Mouse (Mus musculus) hindbrain, embryonic 10.5 days (tissue): ENCODE results near the gene Slc9a3. TPM values are rescaled to one million over a fixed set of nuclear protein-coding genes. Genes with fewer than 3 reads are reported as not detected.

Experiments used
- DNase-seq: peaks from one replicate; pipeline ENCODE4 v3.0.0-alpha.2; 2017; ENCODE audit warnings: low spot score
- H3K27ac ChIP-seq: fragments of 300-500 bp; sonication (generic); 2 replicates; pipeline ENCODE4 v1.5.1; 2016; ENCODE audit warnings: mild to moderate bottlenecking, moderate library complexity
- H3K27me3 ChIP-seq: fragments of 300-500 bp; sonication (generic); 2 replicates; pipeline ENCODE4 v1.6.1; 2016; ENCODE audit warnings: mild to moderate bottlenecking; ENCODE audit not compliant: poor library complexity, insufficient read depth, severe bottlenecking
- H3K36me3 ChIP-seq: fragments of 300-500 bp; sonication (generic); 2 replicates; pipeline ENCODE4 v1.6.1; 2016; ENCODE audit warnings: mild to moderate bottlenecking, moderate library complexity
- H3K4me1 ChIP-seq: fragments of 300-500 bp; sonication (generic); replicated peaks from 2 replicates; pipeline ENCODE4 v1.6.1; 2016; ENCODE audit warnings: mild to moderate bottlenecking
- H3K4me3 ChIP-seq: fragments of 300-500 bp; sonication (generic); 2 replicates; pipeline ENCODE4 v1.5.1; 2016; ENCODE audit warnings: mild to moderate bottlenecking, moderate library complexity
- H3K9me3 ChIP-seq: fragments of 300-500 bp; sonication (generic); 2 replicates; pipeline ENCODE4 v1.6.1; 2016; ENCODE audit warnings: mild to moderate bottlenecking, moderate library complexity
- WGBS: fragments of 180-500 bp; shearing (Covaris S2); methylation state at CpG from one replicate; pipeline ENCODE4 v1.1.7; 2016; 5-methylcytosine and 5-hydroxymethylcytosine counted together
- polyA plus RNA-seq: library from polyadenylated mRNA; unstranded; fragments of >200 nt; fragmentation: Nextera tagmentation; extraction: Ambion mirVana; gene quantifications from 2 replicates; pipeline ENCODE4 v1.2.1, GENCODE M21; 2016

Slc9a3 gene
- polyA plus RNA-seq: not detected in 2 replicates

- Histone ChIP-seq H3K36me3 (no peaks in the 10 kb centered on the region), H3K27ac (no peak within 1 kb of the TSS), H3K9me3 (no peaks in the 10 kb centered on the region), H3K4me1 (peaks cover 7% of the 10 kb centered on the region), H3K27me3 (peaks cover 69% of the 10 kb centered on the region), H3K4me3 (peak within 1 kb of the TSS; percentile 48)
- peak; percentile 23 for DNase-seq
- WGBS: under 1% methylated on average over 35 of the region's 35 CpGs
Measured at GRCm38 (mm10) chr13:74121141-74121602, at the start of gene Slc9a3. TSS of gene Slc9a3 (plus strand) at chr13:74121457.

DNA sequence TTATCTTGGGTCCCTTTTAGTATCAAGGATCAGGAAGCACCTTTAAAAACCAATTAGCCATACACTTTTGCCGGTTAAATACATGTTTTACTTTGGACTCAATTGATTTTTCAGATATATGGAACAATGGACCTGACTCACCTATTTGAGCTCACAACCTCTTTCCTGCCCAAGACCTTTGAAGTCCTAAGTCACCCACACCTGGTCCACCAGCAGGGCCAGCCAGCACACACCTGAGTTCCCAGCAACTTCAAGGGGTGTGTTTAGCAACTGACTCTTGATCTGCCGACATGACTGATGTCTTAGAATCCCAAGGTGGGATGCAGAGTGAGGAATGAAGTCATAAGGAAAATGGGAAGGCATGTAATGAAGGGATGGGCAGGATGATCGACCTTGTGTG is 49.5 kb upstream of the Slc9a3 start:
- H3K27ac ChIP-seq: no peak overlapping the region
- H3K27me3 ChIP-seq: no peaks in the 10 kb centered on the region
- no peaks in the 10 kb centered on the region for H3K4me1 ChIP-seq
- 81% methylated on average over 3 of the region's 3 CpGs for WGBS
- H3K36me3 ChIP-seq: no peaks in the 10 kb centered on the region
- H3K9me3 ChIP-seq: no peaks in the 10 kb centered on the region
- H3K4me3 ChIP-seq: no peak overlapping the region
- no peak for DNase-seq

DNA sequence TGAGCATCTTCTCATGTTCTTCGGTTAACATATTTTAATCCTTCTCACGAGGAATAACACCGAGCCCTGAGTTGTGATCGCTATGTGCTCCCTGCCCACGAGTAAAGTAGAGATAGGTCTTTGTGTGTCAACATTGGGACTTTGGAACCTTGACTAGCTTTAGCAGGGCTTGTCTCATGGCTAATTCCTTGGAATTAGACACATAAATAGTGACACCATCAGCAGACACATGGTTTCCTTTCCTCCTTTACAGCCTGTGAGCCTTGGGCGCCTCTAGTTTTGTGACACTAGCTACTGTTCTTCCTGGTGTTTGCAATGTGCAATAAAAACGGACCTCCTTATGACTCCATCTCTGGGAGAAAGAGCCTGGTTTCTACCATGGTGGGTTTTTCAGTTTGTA is 47.9 kb upstream of the Slc9a3 start:
- Histone ChIP-seq H3K36me3 (no peaks in the 10 kb centered on the region), H3K27ac (no peak overlapping the region), H3K4me1 (no peaks in the 10 kb centered on the region), H3K9me3 (no peaks in the 10 kb centered on the region), H3K4me3 (no peak overlapping the region), H3K27me3 (no peaks in the 10 kb centered on the region)
- DNase-seq: no peak
- 89% methylated on average over 7 of the region's 7 CpGs for WGBS

- 71% methylated on average over 3 of the region's 3 CpGs for WGBS
- H3K36me3 ChIP-seq: no peaks in the 10 kb centered on the region
- H3K27me3 ChIP-seq: no peaks in the 10 kb centered on the region
- H3K4me1 ChIP-seq: no peaks in the 10 kb centered on the region
- H3K27ac ChIP-seq: no peak overlapping the region
- H3K4me3 ChIP-seq: no peak overlapping the region
- H3K9me3 ChIP-seq: no peaks in the 10 kb centered on the region
- DNase-seq: no peak
Measured at GRCm38 (mm10) chr13:74090265-74090664, 31.0 kb upstream of the Slc9a3 start.

DNA sequence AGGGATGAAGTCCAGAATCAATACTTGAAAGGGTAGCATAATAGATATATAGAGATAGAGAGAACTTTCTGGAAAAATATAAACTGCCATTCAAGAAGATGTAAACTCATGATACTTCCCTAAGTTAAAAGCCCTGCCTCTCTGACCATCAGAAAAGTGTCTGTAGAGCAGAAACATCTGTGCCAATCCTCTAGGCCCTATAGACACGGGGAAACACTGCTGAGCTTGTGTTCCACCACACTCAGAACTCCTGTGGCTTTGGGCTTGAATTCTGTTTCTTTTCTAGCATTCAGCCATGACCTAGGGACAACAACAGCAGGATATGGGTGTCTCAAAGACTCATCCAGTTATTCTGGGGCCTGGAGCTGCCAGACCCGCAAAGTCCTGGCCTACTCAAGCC is 25.3 kb upstream of the Slc9a3 start:
- Histone ChIP-seq H3K27me3 (no peaks in the 10 kb centered on the region), H3K36me3 (no peaks in the 10 kb centered on the region), H3K4me1 (no peaks in the 10 kb centered on the region), H3K27ac (no peak overlapping the region), H3K9me3 (no peaks in the 10 kb centered on the region), H3K4me3 (no peak overlapping the region)
- 65% methylated on average over 2 of the region's 2 CpGs for WGBS
- DNase-seq: no peak

- no peaks in the 10 kb centered on the region for H3K27me3 ChIP-seq
- WGBS: 42% methylated on average over 2 of the region's 2 CpGs
- no peak overlapping the region for H3K27ac ChIP-seq
- no peak overlapping the region for H3K4me3 ChIP-seq
- no peaks in the 10 kb centered on the region for H3K4me1 ChIP-seq
- H3K36me3 ChIP-seq: no peaks in the 10 kb centered on the region
- H3K9me3 ChIP-seq: no peaks in the 10 kb centered on the region
- peak; percentile 48 for DNase-seq
Measured at GRCm38 (mm10) chr13:74096715-74097363, 24.4 kb upstream of the Slc9a3 start.

DNA sequence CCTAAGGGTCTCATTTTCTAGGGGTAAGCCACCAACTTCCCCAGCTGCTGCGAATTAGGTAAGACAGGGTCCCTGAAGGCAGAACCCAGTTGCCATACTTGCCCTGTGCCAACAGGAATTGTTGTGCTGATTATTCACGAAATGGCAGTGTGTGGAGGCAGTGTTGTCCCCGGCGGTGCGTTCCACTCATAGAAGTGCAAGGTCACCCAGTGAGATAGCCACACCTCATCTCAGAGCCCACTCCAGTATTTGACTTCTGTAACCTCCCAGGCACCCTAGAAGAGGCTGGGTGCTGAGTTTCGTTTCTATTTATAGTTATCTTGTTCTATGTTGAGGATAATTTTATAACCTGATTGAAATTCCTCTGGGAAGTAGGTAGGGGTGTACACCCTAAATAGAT is 22.3 kb upstream of the Slc9a3 start:
- no peak for DNase-seq
- no peak overlapping the region for H3K4me3 ChIP-seq
- H3K9me3 ChIP-seq: no peaks in the 10 kb centered on the region
- H3K4me1 ChIP-seq: no peaks in the 10 kb centered on the region
- no peak overlapping the region for H3K27ac ChIP-seq
- no peaks in the 10 kb centered on the region for H3K36me3 ChIP-seq
- WGBS: 86% methylated on average over 6 of the region's 6 CpGs
- H3K27me3 ChIP-seq: no peaks in the 10 kb centered on the region

GRCm38 (mm10) chr13:74102108-74102830 is 19.0 kb upstream of the Slc9a3 start:
- H3K4me1 ChIP-seq: no peaks in the 10 kb centered on the region
- 87% methylated on average over 8 of the region's 8 CpGs for WGBS
- no peaks in the 10 kb centered on the region for H3K9me3 ChIP-seq
- no peaks in the 10 kb centered on the region for H3K36me3 ChIP-seq
- H3K4me3 ChIP-seq: no peak overlapping the region
- H3K27ac ChIP-seq: no peak overlapping the region
- H3K27me3 ChIP-seq: no peaks in the 10 kb centered on the region
- DNase-seq: no peak

DNA sequence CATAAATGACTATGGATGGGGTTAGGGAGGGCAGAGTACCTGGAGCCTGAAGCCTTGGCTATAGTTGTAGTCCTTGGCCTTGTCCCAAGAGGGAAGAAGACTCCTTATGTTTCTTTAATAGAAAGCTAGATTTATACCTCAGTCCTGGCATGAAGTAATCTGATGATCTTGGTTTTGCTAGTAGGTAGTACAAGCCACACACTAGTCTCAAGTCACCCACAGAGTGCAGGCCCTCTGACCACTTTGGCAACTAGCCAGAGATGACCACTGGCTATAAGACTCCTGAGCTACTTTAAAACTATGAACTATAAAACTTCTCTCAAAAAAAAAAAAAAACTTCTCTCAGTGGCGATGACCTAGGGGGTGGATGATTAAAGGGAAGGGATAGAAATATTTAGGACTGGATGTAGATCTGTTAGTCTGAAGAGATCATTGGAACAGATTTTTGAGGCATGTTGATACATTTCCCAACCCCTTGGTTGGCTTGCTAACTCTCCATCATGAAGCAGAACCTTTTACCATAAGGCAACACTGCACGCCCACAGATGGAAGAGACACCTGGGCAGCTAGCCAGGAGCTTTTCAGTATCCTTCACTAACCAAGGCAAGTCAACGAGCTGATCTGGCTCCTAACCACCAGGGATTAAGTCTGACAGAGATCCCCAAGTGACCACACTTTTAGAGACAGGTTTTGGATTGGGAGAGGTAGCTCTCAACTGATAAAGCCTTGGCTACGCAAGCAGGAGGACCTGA is 18.2 kb upstream of the Slc9a3 start:
- WGBS: 83% methylated on average over 4 of the region's 4 CpGs
- DNase-seq: no peak
- Histone ChIP-seq H3K36me3 (no peaks in the 10 kb centered on the region), H3K4me3 (no peak overlapping the region), H3K27me3 (no peaks in the 10 kb centered on the region), H3K9me3 (no peaks in the 10 kb centered on the region), H3K27ac (no peak overlapping the region), H3K4me1 (no peaks in the 10 kb centered on the region)

GRCm38 (mm10) chr13:74104417-74104816 is 16.8 kb upstream of the Slc9a3 start:
- WGBS: 85% methylated on average over 7 of the region's 7 CpGs
- DNase-seq: no peak
- H3K4me1 ChIP-seq: no peaks in the 10 kb centered on the region
- no peaks in the 10 kb centered on the region for H3K27me3 ChIP-seq
- H3K36me3 ChIP-seq: no peaks in the 10 kb centered on the region
- no peaks in the 10 kb centered on the region for H3K9me3 ChIP-seq
- no peak overlapping the region for H3K4me3 ChIP-seq
- no peak overlapping the region for H3K27ac ChIP-seq

DNA sequence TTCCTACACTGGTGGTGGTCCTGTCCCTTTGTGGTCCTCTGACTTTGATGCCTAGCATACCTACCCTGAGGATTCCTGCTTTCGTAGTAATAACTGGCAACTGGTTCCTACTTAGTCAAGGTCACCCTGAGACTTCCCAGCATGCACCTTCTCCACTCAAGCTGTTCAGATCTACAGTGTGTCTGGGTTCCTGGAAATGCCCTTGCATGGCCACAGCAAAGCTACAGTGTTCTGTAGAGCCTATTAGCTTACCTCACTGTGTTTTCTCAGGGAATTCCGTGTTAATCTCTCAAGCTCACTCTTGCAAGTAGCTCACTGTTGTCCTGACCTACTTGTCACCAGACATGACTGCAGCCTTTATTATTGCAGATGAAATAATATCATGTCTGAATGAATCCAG is 13.8 kb upstream of the Slc9a3 start:
- Histone ChIP-seq H3K27me3 (no peaks in the 10 kb centered on the region), H3K4me1 (no peaks in the 10 kb centered on the region), H3K9me3 (0 out of 2 replicates have a peak, but pooled peaks cover 3% of the 10 kb centered on the region), H3K4me3 (no peak overlapping the region), H3K27ac (no peak overlapping the region), H3K36me3 (no peaks in the 10 kb centered on the region)
- 89% methylated on average over 2 of the region's 2 CpGs for WGBS
- DNase-seq: no peak

DNA sequence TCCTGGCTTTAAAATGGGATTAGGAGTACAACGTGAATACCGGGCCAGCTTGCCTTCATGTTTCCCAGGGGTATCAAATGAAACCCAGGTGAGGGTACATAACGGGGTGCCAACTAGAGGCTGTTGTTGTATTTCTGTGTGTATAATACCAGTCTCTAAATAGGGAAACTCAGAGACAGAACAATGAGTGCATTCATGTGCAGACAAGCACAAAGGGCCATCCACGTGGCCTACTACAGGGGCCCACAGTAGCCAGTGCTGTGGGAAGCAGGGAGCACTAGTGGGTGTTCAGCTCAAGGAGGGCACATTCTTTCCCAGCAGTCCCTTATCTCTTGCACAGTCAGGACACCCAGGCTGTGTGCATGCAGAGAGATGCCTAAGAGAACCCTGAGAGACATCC is 8.7 kb upstream of the Slc9a3 start:
- Histone ChIP-seq H3K27ac (no peak overlapping the region), H3K36me3 (no peaks in the 10 kb centered on the region), H3K9me3 (0 out of 2 replicates have a peak, but pooled peaks cover 3% of the 10 kb centered on the region), H3K4me1 (peaks cover 10% of the 10 kb centered on the region), H3K27me3 (no peaks in the 10 kb centered on the region), H3K4me3 (no peak overlapping the region)
- WGBS: 73% methylated on average over 4 of the region's 4 CpGs
- no peak for DNase-seq
